Mouse (Mus musculus): ENCODE results near the gene Pin1.

- TF ChIP-seq CTCF (IDR thresholded peaks at IDR 0.05; ENCODE audit: insufficient read depth, low read depth, low read length) (no peak), POLR2A (IDR thresholded peaks at IDR 0.05; ENCODE audit: insufficient read depth, low read depth, low read length) (no peak)
Measured at GRCm38 (mm10) chr9:20713478-20713987, 61.6 kb downstream of the Pin1 start.

Data from olfactory bulb, adult 2 months (tissue).